Mouse (Mus musculus): ENCODE measurements around the gene Hscb. TPM values are rescaled to one million over a fixed set of nuclear protein-coding genes. Genes with fewer than 3 reads are reported as not detected.
"Not testable (repeated sequence)": the region's sequence is repeated elsewhere in the genome, so short reads cannot be mapped to it uniquely, and the experiment has no call there.

Hscb gene
- 10 to 100 TPM in 1 of 2 experiments, 1 to 10 TPM in 1; 8.9 to 10.9 TPM for total RNA-seq (2021)
- long read RNA-seq, experiment 1, transcript Hscb-201 (6 exons, 804 nt), result major isoform, 6 of 9 reads
- long read RNA-seq, experiment 1, partial matches to known transcripts, result 0 of 9 reads
- long read RNA-seq, experiment 1, other reads (novel, unspliced or antisense), result 3 of 9 reads
- long read RNA-seq, experiment 2, partial matches to known transcripts, result 0 of 5 reads
- long read RNA-seq, experiment 2, other reads (novel, unspliced or antisense), result 3 of 5 reads

GRCm38 (mm10) chr5:110839678-110840365 lies at the start of gene Hscb, which contains the start of gene Chek2:
Hscb (minus strand) TSS chr5:110839777.
Chek2 (plus strand) TSS chr5:110839979.
- peak; percentile 98 to 99 for DNase-seq (ENCODE audit: low spot score in 2 of 2)

DNA sequence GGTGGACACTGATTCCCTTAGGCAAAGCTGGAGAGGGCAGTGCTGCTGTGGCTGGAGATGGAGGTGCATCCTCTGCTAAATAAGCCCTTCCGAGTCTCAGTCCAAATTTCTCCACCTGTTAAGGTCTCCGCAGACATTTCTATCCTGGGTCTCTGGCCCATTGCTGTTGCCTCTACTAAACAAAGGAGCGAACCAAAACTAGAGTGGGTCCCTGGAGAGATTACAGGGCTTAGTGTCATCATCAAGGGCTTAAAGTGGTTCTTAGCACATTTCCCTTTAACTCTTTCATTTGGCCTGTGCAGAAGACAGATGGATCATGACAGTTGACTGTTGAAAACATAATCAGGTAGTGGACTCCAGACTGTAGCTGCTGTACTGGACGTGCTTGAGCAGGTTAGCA lies 49.0 kb upstream of the Hscb start:
- no peak for DNase-seq (ENCODE audit: low spot score in 2 of 2)

DNA sequence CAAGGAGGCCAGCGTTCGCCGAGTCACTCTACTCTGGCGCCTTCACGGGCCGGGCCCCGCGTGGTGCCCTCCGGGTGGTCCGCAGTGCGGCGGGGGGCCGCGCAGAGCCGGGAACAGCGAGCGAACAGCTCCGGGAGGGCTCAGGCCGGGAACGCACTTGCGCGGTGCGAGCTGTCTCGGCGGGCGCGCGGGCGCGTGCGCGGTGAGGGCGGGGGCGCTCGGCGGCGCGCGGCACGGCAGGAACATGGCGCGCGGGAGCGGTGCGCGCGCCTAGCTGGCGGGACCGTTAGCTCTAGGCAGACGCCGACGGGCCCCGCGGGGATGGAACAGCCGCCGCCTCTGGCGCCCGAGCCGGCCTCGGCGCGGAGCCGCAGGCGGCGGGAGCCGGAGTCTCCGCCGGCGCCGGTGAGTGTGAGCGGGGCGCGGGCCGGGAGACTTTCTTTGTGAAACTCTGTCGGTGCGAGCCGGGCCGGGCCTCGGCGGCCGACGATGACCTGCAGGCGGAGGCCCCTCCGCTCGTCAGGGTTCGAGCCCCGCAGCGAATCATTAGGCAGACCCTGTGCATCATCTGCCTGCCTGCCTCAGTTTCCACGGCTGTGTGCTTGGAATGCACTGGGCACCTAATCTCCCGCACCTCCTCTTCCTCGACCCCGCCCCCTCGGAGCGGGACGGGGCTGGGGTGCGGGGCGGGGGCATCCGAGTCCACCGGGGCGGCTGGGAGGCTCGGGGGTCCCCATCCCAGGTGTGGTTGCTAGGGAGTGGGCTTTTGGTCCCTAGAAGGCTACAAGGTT lies 40.2 kb upstream of the Hscb start, which contains the start of gene Ttc28:
Ttc28 (plus strand) TSS at position 220 of the 791 bp plus-strand sequence.
- DNase-seq (ENCODE audit: low spot score in 2 of 2), result peak; percentile 82 to 90

DNA sequence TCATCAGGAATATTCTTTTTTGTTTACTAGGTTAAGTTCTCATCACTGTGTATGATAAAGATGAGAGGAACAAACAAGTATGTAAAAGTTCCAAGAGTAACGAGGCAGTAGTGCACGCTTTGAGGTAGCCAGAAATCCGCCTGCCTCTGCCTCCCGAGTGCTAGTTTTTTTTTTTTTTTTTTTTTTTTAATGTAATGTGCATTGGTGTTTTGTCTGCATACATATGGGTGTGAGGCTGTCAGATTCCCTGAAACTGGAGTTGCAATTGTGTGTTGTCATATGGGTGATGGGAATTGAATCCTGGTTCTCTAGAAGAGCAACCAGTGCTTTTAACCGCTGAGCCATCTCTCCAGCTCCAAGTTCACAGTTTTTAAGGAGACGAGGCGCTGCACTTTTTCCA lies 39.5 kb upstream of the Hscb start:
- no peak for DNase-seq (ENCODE audit: low spot score in 2 of 2)

- DNase-seq (ENCODE audit: low spot score in 2 of 2), result not testable (repeated sequence)
These were observed 38.9 kb upstream of the Hscb start for GRCm38 (mm10) chr5:110878526-110878925.

- DNase-seq (ENCODE audit: low spot score in 2 of 2), result no peak
These were observed 38.3 kb upstream of the Hscb start for GRCm38 (mm10) chr5:110877666-110878505.

DNA sequence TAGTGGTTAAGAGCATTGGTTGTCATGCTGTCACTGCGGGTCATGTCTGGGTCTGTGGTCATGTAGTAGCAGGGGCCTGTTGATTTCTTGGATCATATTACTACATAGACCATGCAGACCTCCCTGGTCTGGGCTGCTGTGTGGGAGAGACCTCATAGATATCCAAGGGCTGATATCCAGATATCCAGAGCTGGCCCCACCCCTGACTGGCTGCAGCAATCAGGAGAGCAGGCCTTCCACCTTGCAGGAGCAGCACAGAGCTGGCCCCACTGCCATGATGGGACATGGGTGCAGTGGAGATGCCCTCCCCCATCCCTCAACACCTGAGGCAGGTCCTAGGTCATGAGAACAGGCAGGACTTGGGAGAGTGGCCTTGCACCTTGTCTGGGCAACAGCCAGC lies 35.7 kb upstream of the Hscb start:
- DNase-seq (ENCODE audit: low spot score in 2 of 2), result no peak

DNA sequence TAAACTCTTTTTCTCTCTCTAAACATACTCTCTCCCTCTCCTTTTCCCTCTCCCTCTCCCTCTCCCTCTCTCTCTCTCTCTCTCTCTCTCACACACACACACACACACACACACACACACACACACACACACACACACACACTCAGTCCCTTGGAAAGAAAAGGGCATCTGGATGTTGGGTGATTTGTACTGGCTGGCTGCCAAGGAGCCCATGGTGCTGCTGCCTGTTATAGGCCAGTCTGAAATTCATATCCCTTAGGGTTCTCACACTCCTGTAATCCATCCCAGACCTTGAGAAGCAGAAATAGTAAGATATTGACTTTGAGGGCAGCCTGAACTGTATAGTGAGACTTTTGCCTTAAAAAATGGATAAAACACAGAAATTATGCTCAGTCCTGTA lies 35.1 kb upstream of the Hscb start:
- DNase-seq (ENCODE audit: low spot score in 2 of 2), result no peak

- no peak for DNase-seq (ENCODE audit: low spot score in 2 of 2)
These were observed 33.6 kb upstream of the Hscb start for GRCm38 (mm10) chr5:110873160-110873559.

DNA sequence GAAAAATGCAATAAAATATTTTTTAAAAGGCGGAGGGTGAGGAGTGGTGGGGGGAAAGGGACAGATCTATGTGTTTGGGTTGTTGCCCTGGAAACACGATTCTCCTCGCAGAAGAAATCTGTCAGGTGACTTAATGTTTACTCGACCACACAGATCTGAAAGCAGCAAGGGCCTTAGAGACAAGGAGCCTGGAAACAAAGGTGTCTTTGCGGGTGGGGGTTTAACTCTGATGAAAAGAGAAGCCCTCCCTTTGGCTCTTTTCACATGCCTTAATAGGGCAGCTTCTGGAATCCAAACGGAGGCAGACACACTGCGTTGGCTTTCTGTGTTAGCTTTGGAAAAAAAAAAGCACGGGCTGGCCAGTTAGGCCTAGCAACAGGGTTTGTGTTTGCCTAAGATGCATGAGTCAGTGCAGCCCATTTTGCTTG lies 29.7 kb upstream of the Hscb start:
- DNase-seq (ENCODE audit: low spot score in 2 of 2), result no peak

DNA sequence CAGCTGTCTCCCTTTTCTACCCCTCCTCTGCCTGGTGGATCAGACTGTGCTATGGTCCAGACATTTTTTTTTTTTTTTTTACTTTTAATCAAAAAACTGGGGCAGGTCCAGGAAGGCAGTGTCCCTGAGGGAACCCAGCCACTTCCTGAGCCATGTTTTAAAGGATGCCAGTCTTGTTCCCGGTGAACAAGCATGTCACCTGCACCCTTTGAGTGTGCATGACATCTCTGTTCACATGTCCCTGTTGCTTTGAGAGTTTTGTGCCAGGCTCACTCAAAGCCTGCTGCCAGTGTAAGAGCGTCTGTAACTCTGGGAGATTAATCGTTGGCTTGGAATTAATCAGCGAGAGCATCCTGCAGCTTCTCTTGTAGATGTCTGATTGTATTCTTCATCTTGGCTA lies 28.9 kb upstream of the Hscb start:
- no peak for DNase-seq (ENCODE audit: low spot score in 2 of 2)

- DNase-seq (ENCODE audit: low spot score in 2 of 2), result no peak
These were observed 20.9 kb upstream of the Hscb start for GRCm38 (mm10) chr5:110860445-110860844.

DNA sequence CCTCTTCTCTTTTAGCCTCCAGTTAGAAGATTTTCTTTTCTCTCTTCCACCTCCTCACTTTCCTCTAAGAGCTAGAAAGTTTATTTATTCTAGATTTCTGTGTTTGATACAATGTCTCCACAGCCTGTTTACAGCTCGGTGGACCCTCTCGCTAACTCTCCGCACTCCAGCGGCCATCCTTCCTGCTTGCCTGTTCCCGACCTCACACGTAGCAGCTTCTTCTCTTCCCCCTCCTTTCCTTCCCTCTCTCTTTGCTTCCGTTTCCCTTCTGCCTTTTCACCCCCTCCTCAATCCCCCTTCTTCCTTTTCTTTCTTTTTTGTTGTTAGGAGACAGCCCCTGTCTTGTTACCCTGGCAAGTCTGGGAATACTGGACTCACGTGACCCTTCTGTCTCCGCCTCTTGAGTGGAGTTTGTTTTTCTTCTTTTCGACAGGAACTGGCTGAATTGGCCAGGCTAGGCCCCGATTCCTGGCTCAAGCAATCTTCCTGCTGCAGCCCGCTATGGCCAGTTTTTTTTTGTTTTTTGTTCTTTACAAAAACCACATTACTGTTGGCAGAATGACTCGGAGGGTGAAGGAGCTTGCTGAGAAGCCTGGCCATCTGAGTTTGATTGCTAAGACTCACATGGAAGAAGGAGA lies 19.6 kb upstream of the Hscb start:
- DNase-seq (ENCODE audit: low spot score in 2 of 2), result no peak

DNA sequence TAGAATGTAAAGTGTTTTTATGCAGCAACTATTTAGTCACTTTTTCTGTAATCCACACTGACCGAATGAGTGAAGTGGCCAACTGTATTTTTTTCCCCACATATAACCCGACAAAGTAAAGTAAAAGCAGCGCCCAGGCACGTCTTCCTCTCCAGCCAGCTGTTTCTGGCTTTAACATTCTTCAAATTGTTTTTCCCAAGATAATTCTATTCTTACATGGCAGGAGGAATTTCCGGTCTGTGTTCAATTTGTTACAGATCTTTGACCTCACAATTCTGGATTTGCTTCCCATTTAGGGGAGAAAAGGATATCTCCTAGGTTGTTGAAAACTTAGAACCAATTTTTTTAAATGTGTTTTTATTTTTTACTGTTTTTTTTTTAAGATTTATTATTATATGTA lies 17.5 kb upstream of the Hscb start:
- no peak for DNase-seq (ENCODE audit: low spot score in 2 of 2)

DNA sequence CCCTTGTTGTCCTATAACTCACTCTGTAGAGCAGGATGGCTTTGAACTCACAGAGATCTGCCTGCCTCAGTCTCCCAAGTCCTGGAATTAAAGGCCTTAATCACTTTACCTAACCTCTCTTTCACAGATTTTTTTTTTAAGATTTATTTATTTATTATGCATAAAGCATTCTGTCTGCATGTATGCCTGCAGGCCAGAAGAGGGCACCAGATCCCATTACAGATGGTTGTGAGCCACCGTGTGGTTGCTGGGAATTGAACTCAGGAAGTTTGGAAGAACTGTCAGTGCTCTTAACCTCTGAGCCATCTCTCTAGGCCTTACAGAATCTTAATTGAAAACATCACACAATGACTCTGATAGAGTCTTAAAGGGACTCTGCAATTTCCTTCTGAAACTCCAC lies 13.4 kb upstream of the Hscb start:
- no peak for DNase-seq (ENCODE audit: low spot score in 2 of 2)

DNA sequence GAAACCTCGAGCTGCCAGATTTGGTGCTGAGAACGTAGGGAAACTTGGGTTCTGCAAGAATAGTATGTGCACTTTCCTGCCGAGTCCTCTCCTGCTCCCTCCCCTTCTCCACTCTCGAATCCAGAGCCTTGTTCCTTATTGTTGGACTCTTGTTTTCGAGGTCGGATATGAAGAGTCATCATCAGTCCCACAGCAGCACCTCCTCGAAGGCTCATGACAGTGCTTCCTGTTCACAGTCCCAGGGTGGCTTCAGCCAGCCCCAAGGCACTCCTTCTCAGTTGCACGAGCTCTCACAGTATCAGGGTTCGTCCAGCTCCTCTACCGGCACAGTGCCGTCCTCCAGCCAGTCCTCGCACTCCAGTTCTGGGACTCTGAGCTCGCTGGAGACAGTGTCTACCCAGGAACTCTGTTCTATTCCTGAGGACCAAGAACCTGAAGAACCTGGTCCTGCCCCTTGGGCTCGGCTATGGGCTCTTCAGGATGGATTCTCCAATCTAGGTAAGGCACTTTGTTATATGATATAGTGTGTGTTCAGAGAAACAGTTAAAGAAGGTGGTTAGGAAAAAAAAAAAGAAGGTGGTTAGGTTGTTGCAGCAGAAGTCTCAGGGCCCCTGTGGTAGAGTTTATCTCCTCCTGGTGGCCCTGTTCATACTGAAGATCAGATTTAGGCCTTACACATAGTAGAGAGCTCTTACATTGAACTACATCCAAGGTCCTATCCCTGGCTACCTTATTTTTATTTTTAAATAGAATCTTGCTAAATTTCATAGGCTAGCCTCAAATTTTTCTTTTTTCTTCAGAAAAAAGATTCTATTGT lies 1.7 kb upstream of the Hscb start:
- no peak for DNase-seq (ENCODE audit: low spot score in 2 of 2)

DNA sequence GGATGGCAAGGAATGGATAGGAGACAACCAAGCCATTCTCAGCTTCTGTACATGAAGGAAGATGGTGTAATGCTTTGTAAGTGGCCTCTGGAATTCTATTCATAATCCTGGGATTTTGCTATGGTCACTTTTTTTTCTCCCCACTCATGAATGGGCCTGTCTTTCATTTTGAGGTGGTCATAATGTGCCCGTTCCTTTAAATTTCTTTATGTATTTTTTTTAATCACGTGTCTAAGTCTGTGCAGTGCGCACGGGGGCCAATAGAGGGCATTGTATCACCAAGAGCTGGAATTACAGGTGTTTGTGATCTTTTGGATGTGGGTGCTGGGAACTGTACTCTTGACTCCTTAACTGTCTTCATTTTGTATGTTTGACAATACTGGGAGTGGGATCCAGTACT lies 888 bp upstream of the Hscb start:
- peak in 1 of 2 experiments; percentile 17 for DNase-seq (ENCODE audit: low spot score in 2 of 2)

DNA sequence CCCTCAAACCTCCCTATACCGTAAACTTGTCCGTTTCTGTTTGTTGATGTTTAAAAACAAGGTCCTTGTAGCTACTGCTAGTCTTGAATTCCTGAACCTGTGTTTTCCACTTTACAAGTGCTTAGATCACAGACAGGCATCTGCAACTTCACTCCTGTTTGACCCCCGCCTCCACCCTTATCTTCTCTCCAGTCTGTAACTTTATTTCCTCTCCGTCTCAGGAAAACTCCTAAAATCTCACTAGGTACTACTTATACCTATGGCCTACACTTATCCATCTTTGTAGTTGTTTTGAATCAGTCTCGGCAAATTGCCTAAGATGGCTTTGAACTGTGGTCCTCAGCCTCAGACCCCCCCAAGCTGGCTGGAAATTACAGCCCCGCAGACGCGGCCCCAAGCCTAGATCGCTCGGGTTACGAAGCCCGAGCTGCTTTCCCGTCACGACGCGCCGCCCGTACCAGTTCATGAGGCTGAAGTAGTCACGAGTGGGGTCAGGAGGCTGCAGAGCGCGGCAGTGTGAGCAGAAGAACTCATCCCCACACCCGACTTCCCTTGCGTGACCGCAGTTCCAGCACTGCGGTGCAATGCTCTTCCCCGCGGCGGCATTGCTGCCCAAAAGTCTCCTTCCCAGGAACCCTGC lies 419 bp downstream of the Hscb start:
- DNase-seq (ENCODE audit: low spot score in 2 of 2), result no peak

DNA sequence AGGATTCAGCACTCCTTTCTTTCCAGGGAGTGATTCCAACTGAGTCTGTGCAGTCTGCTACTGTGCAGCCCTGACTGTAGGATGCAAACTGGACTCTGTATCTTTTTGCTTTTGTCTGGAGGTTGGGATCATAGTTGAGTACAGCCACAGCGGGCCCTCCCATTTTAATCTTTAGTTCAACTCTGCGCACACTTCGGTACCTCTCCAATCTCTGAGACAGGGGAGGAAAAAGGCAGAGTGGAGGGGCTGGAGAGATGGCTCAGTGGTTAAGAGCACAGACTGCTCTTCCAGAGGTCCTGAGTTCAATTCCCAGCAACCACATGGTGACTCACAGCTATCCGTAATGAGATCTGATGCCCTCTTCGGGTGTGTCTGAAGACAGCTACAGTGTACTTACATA lies 1.6 kb downstream of the Hscb start:
- DNase-seq (ENCODE audit: low spot score in 2 of 2), result not testable (repeated sequence)

Data from left cerebral cortex, adult 18-20 months (tissue).